Mouse (Mus musculus) thymus, postnatal 36 days (tissue): ENCODE measurements around the gene Rem2.

Experiments used
- DNase-seq, 2 experiments: peaks; one replicate each; pipeline ENCODE4 v3.0.0; 2022; ENCODE audit warnings: mixed read lengths in 2 of 2

The Rem2 gene

DNA sequence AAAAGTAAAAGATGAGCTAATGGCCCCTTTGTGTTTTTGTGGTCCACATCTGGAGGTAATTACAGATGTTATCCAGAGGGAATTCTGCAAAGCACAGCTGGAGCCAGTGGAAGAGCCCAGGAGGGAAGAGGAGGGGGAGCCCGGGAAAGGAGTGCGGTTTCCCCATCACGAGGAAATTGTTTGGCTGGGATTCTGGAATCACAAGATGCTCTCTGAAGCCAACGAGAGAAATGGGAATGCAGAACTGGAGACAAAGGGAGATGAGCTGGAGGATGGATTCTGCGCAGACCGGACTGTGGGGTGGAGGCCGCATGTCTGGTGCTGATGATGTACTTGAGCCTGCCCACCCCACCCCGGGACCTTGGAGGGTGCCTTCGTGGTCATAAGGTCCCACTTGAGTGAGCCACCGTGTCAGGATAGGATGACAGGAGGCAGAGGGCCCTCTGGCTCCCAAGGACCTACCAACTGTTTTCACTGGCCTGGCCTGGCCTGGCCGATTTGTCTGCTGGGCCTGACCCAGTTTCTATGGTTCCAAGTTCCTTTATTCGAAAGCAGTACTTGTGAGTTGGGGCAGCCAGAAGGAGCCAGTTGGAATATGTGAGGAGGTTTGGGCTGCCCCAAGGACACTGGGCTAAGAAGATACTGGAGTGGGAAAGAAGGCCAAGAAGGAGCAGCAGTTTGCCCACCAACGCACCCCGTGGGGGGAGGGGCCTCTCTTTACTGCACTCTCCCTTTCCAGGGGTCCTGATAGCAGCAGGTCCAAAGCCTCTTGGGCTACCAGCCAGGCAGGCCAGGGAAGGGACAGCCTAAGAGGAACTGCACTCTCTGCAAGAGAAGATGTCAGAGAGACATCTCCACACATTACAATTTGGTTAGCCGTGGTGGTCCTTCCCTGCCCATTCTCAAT, 31.9 kb upstream of the Rem2 start:
- DNase-seq = no peak

DNA sequence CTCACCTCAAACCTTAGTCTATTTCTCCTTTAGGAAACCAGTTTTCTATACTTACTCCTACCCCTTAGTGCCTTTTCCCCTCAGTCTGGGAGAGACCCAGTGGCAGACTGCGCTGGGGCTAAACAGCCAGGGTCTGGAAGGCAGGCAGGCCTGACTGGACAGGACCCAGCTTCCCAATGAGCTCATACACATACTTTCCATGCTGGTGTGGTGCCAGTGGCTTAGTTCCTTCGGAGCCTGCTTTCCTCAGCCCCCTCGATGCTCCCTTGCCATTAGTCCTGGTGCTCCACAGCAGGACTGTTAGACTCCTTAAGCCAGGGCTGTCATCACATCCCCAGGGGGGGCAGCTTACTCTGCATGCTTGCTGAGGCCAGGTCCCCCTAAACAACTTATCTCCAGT, 30.4 kb upstream of the Rem2 start:
- no peak for DNase-seq

GRCm38 (mm10) chr14:54453566-54453965, 22.3 kb upstream of the Rem2 start:
- no peak for DNase-seq

GRCm38 (mm10) chr14:54454669-54455528, 21.0 kb upstream of the Rem2 start:
- no peak for DNase-seq

DNA sequence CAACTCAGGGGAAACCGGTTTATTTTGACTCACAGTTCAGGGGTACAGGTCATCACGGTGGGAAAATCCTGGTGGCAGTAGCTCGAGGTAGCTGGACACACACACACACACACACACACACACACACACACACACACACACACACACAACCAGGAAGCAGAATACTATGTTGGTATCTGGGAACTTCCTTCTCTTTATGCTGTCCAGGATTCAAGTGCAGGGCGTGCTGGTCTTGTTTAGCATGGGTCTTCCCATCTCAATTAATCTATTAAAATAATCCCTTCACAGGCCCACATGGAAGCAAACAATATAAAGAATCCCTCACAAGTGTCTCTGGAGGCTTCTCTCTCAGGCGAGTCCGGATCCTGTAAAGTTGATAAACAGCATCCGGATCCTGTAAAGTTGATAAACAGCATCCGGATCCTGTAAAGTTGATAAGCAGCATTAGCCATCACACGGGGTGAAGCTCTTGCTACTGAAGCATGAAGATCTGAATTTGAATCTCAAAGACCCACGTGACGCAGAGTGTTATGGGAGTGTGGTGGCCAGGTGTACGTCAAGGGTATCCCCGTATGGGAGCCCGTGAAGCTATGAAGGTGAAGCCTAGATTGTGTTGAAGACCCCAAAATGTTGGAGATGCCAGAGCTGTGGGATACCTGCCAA, 17.9 kb upstream of the Rem2 start:
- no peak for DNase-seq

GRCm38 (mm10) chr14:54462146-54462545, 13.8 kb upstream of the Rem2 start:
- no peak for DNase-seq

DNA sequence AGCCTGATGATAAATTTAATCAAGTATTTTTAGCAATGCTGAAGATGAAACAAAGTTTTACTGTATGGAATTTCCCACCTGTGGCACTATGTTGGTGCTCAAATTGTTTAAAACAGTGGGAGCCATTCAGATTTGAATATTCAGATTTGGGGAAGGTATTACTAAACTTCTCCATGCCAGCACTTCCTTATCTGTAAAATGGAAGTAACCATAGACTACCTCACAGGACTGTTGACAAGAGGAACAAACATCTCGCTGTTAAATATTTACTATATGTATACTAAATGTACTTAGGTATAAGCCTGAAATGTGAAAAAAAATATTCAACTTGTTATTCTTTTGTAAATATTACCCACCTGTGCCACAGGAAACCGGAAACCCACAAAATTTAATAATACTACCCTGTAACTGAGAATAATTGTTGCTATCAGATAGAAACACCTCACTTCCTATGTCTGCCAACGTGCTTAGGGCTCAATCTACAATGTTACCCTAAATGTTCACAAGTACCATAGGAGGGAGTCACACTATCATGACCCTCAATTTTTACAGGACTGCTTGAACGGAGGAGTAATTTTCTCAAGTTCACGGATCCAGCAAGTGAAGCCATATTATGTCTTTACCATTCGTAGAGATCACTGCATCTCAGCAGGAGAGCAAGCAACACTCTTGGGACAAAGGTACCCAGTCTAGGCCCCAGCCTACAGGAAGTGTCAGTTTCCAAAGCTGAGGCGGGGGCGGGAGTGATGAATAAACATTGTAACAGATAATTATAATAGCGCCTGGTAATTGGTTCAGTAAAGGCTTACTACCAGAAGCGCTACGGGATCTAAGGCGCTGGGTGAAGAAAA, 12.6 kb upstream of the Rem2 start:
- DNase-seq = no peak

- peak; percentile 93 for DNase-seq
These were observed 12.0 kb upstream of the Rem2 start, which contains the start of gene Lrp10 for GRCm38 (mm10) chr14:54463959-54464292. Lrp10 (plus strand) TSS chr14:54464137.

- DNase-seq = peak; percentile 77 to 83
These were observed 11.5 kb upstream of the Rem2 start for GRCm38 (mm10) chr14:54464293-54465005.

- DNase-seq = no peak
These were observed 4.4 kb upstream of the Rem2 start for GRCm38 (mm10) chr14:54471467-54471866.

GRCm38 (mm10) chr14:54472671-54473070, 3.2 kb upstream of the Rem2 start:
- DNase-seq = no peak

GRCm38 (mm10) chr14:54474744-54475143, 1.2 kb upstream of the Rem2 start:
- no peak for DNase-seq

DNA sequence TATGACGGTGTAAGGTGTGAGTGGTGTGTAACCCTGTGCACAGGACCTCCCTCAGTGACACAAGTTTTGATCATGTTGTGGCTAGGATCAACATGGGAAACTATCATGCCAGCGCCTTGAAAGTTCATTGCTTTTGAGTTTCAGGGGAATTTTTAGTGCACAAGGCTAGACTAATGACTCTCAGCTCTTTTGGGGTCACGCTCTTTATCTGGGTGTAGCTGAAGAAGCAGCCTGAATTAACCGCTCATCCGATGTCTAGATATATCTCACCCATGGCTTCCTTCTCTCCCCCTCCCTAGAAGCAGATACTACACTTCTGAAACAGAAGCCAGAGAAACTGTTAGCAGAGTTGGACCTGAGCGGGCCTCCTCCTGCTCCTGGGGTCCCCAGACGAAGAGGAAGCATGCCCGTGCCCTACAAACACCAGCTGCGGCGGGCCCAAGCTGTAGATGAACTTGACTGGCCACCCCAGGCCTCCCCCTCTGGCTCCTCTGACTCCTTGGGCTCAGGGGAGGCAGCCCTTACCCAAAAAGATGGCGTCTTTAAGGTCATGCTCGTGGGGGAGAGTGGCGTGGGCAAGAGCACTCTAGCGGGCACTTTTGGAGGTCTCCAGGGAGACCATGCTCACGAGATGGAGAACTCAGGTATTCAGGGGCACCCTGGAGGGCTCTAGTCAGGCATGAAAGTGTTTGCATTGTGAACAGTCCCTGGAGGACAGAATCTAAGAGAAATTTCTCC, 1.4 kb downstream of the Rem2 start:
- no peak for DNase-seq

- peak; percentile 43 to 59 for DNase-seq
These were observed 3.6 kb downstream of the Rem2 start for GRCm38 (mm10) chr14:54479451-54479920.

DNA sequence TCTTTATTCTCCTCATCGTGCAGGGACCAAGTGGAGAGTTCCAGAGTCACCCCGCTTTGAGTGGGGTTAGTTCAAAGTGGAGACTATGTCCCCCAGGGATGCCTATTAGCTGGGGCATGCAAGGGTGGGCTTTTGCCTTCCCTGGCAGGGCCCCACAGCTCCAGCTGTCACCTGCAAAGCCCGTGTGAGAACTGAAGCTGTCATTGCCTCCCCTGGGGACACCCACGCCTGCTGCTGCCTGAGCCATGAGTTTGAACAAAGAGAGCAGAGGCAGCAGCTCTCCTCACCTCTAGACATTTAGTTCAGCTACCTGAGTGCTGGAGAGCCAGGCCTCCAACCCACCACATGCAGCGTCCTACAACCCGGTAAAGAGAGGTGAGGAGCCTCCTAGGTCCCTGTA, 4.8 kb downstream of the Rem2 start:
- DNase-seq = peak; percentile 51 to 65

GRCm38 (mm10) chr14:54481402-54481801, 5.5 kb downstream of the Rem2 start:
- peak; percentile 28 to 44 for DNase-seq

DNA sequence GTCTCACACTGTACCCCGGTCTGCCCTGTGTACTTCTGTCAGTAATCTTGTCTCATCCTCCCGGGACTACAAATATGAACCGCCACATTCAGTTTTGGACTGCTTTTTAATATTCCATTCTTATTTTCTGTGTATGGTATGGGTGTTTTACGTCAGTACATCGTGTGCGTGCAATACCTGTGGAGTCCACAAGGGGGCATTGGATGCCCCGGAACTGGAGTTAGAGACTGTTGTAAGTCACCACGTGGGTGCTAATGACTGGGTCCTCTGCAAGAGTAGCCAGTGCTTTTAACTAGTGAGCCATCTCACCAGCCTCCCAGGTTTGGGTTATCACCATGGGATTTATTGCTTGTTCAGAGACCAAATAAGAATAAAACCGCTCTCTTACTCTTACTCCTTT, 6.6 kb downstream of the Rem2 start:
- peak; percentile 61 to 65 for DNase-seq

DNA sequence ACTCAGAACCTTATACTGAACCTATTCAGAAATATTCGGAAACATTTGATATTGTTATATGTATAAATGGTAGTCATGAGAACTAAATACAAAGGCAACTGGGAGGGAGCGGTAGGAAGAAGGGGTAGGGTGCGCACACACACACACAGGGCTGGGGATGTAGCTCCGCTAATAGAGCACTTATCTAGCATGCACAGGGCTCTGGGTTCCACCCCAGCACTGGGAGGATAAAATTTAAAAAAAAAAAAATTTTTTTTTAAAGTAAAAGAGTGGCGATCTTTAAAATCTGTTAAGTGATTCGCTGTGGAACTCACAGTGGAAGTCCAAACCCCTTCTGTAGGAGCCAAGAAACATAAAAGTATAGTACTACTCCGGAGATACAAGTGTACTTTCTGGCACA, 10.0 kb downstream of the Rem2 start:
- DNase-seq = no peak

DNA sequence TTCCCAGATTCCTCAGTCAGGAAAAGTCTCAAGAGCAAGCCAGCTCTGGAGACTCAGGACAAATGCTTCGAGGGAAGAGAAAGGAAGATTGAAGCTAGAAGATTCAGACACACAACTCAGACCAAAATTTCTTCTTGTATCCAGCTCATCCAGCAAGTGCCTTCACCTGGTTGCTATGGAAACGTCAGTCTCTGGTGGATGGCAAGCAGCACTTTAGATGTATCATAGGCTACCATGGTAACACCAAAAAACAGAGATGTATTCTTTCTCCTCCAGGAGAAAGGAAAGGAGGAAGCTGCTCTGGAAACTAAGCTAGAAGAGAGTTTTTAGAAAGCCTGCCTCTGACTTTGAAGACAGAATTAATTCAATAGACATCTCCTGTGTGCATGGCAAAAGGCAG, 11.8 kb downstream of the Rem2 start:
- DNase-seq = no peak

- no peak for DNase-seq
These were observed 12.4 kb downstream of the Rem2 start for GRCm38 (mm10) chr14:54488350-54488749.
